Mouse (Mus musculus) embryo, embryonic 10 days (tissue): Measurements from ENCODE around the gene Lrmp.
A peak's percentile ranks its signal among the peaks of the same experiment; 100 is the strongest.
"Not testable (repeated sequence)": the region's sequence is repeated elsewhere in the genome, so short reads cannot be mapped to it uniquely, and the experiment has no call there.

Experiments used
- DNase-seq: peaks from one replicate; pipeline ENCODE4 v3.0.0-alpha.2; 2015; ENCODE audit warnings: low spot score

Lrmp gene

GRCm38 (mm10) chr6:145115476-145116097 is at the start of gene Lrmp:
Gene Lrmp, plus strand, starts transcription at chr6:145115653.
- no peak for DNase-seq

DNA sequence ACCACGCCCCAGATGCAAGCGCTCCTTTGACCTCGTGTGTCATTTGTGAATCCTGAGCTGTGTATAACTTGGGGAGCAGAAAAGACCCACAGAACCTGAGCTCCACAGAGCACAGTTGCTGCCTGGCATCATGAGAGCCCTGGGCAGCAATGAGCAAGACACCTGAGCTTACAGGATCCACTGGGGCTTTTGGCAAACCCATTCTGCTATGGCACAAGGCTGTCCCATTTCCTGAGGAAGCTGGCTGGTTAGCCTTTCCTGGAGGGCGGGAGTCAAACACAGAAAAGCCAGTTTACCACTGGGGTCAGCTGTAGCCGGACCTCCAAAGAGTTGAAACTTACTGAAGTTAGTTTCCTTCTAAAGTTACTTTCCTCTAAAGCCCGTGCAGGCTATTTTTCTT is 49.0 kb upstream of the Lrmp start:
- DNase-seq: no peak

- DNase-seq: no peak
Measured at GRCm38 (mm10) chr6:145067679-145068078, 47.8 kb upstream of the Lrmp start.

- DNase-seq: no peak
Measured at GRCm38 (mm10) chr6:145069397-145069796, 46.1 kb upstream of the Lrmp start.

DNA sequence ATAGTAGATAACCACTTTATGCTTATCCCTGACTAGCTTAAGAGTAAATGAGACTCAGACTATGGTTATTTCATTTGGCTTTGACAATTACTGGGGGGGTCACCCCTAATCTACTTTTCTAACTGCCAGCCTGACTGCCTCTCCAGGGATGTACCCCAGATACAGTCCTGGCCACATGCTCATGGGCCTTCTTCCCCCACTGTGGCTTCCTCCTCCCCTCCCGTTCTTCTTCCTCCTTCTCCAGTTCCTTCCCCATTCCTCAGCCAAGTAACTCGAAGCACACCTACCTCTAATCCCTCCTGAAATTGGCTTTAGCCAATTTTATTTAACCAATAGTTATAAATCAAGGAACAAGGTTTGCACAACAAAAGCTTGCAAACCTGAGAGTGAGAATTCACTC is 45.5 kb upstream of the Lrmp start:
- no peak for DNase-seq

DNA sequence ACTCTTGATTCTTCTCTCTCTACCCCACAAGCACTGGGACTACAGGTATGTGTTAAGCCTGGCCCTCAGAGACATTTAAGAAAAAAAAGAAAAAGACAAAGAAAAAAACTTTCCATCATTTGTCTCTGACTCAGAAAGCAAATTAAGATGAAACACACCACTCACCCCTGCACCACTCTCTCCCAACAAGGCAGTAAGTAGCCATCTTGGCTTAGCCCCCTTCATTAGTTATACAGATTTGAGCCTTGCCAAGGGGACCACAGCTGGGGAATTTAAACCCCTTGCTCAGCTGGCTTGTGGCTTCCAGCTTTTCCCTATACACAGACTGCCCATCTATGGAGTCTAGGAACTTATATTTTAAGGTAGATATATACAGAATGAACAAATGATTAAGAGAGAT is 41.0 kb upstream of the Lrmp start:
- DNase-seq: no peak

DNA sequence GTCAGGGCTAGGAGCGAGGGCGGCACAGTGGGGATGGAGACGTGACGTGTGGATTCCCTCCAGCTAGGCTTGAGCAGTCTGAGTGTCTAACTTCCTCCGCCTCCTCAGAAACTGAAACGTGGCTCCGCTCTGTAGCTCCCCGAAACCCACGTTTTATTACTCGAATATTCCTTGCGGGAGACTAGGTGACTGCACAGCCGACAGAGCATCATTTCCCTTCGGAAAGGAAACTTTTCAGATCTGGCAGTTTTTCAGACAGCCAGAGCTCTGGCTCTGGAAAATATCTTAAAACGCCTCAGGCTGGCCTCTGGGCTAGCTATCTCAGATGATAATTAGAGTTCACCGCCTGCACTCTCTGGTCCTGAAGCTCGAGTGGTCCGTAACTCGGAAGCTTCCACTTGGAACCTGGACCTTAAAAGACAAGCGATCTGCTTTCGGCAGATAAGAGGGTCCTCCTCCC is 40.3 kb upstream of the Lrmp start:
- peak; percentile 77 for DNase-seq

- DNase-seq: peak; percentile 88
Measured at GRCm38 (mm10) chr6:145075548-145076224, 39.8 kb upstream of the Lrmp start, which contains the start of gene Bcat1. Gene Bcat1, minus strand, starts transcription at chr6:145076184.

- DNase-seq: peak; percentile 48
Measured at GRCm38 (mm10) chr6:145076286-145076685, 39.2 kb upstream of the Lrmp start.

DNA sequence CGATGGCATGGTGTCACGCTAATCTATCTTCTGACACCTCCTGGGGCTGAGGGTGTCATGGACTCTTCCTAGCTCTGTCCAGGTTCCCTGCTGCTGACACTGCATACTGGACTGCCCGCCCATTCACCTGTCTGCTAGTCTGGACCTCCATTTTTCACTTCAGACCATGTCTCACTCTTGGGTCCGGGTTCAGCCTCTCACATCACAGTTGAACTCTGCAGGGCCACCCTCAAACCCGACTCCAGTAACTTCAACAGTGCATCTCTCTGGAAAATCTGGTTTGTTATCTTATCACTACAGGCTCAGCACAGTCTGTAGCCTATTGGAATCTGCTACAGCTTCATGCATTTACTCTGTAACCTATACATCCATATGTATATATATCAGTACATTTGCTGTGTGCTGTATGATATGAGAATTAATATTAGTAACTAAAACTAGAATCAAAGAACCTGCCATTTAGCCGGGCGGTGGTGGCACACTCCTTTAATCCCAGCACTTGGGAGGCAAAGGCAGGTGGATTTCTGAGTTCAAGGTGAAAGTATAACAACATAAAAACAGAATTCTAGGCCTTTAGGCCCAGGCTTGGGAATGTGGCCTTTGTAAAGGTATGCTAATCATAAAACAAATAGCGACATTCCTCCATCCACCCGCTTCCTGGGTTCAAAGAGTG is 36.2 kb upstream of the Lrmp start:
- no peak for DNase-seq

- no peak for DNase-seq
Measured at GRCm38 (mm10) chr6:145081721-145082120, 33.7 kb upstream of the Lrmp start.

DNA sequence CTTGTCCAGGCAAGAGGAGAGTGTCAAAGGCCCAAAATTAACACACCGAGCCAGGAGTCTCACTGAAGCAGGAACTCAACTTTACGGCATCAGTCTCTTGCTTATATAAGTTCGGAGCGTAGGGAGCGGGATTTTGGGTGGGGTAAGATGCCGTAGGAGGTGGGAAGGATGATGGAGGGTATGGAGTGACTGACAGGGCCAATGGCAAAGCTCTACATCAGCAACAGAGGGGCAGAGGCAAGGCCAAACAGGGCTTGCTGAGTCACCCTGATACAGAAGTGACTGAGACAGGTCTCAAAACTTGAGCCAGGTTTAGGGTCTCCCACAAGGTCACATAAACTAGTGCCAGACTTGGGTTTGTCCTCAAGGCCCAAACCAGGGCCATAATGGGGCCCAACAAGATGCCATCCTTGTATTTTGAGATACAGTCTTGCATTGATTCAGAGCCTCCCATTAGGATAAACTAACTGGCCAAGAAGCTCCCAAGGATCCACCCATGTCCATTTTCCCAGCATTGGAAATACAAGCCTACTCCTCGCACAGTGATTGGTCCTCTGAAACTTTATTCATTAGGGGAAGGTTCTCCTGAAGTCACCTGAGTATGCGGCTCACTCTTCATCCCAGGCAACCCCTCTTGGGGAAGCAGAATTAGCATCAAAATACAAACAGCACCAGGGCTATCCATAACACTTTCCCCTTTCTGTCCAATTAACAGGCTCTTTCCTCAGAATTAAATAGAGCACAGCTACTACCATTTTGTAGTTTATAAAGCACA is 30.9 kb upstream of the Lrmp start:
- DNase-seq: no peak

DNA sequence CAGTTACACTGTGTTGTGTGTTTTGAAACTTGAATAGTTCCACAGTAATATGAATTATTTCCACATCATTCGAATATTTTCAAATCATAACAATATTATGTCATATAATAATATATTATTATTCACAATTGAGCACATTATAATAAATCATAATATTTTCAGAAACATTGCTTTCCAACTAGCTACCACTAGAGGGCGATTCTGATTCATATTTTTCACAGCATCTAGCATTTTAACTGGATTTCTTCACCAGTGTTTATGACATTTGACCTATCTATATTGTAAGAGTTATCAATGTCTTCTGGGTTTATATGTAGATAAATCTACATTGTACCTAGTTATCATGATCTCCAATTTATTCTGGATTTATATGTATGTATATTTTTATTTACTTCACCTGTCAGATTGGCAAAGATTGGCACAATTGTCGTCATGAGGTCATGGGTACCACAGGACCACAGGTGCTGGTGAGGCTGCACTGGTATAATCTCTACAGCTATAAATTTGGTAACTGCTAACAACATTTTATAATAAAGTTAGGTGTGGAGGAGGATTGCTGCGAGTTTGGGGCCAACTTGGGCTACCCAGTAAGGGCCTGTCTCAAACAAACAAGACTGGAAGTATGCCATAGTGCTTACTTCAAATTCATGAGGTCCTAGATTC is 26.9 kb upstream of the Lrmp start:
- no peak for DNase-seq

GRCm38 (mm10) chr6:145089373-145089772 is 26.1 kb upstream of the Lrmp start:
- DNase-seq: no peak

DNA sequence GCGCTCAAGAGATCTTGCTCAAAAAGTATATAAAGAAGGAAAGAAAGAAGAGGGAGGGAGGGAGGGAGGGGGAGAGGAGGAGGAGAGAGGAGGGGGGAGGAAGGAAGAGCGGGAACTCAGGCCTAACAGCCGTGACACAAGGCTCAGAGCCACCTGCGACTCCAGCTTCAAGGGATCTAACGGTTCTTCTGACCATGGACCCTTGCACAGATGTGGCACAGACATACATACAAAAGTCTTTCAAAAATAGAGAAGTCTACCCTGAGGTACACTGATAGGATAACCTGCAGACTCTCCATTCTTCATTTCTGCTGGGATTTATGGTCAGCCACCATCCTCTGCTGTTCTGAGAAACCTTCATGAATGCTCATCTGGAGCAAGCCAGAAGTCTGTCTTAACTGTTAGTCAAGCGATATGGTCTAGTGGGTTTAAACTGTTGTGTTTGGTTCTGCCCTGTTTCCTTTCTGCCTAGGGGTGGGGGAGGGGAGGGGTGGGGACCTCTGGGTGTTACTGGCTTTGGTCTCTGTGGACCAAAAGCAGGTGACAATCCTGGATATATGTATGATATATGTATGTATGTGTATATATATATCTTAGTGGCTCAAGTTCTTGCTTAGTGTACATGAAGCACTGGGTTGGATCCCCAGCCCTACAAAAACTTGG is 25.1 kb upstream of the Lrmp start:
- no peak for DNase-seq

DNA sequence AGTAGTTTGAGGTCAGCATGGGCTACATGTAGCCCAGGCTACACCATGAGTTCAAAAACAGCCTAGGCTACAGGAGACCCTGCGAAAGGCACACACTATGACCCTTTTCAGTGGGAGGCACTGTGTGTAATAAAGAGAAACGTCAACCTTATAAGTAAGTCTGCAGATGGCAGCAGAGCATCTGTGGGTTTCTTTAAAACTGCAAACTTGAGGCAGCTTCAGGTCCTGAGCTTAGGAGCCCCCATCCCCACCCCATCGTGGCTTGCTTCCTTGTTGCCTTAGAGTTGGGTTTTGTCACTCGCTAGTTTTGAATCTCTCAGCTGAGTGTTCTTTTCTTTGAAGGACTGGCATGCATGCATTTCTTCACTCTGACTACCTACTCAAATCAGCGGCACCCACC is 24.5 kb upstream of the Lrmp start:
- DNase-seq: no peak

DNA sequence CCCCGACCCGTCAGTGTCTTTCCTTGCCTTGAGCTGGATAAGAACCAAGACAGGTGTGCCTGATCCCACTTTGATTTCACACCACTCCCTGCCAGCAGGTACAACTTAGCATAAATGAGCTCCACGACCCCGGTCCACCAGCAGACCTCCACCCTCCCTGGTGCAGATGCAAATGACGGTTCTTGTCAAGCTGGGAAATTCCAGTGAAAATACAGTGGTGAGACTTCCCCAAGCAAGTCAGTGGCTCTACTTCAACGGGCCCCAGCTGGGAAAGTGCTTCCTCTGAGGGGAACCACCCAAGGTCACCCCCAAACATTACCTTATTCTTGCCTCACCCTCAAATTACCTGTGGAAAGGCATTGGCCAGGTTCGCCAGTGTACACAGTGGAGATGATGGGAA is 23.5 kb upstream of the Lrmp start:
- DNase-seq: no peak

GRCm38 (mm10) chr6:145093038-145093622 is 22.3 kb upstream of the Lrmp start:
- DNase-seq: not testable (repeated sequence)

DNA sequence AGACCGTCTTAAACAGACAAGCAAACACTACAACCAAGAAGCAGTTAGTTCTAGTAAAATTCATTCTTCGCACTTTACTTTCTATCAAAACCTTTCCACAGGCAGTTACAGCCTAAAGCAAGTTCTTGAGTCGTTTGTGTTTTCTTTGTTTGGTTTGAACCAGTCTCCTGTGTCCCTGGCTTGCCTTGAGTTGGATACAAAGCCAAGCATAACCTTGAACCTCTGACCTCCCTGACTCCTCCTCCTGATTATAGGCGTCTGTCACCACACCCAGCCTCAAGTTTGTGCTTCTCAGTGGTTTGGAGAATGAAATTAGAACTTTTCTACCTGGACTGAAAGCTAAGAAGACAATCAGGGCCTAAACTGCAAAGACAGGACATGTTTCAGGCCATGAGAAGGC is 21.0 kb upstream of the Lrmp start:
- no peak for DNase-seq

- DNase-seq: no peak
Measured at GRCm38 (mm10) chr6:145100923-145101322, 14.5 kb upstream of the Lrmp start.
